Mouse (Mus musculus): ENCODE results near the gene Inmt. TPM values are rescaled to one million over a fixed set of nuclear protein-coding genes. Genes with fewer than 3 reads are reported as not detected.

The Inmt gene
- polyA plus RNA-seq, 1 experiment from 2014 or later: 0.24 TPM

GRCm38 (mm10) chr6:55179560-55179959 lies 4.7 kb upstream of the Inmt start:
- Histone ChIP-seq H3K36me3 (ENCODE audit: control insufficient read depth, insufficient read depth, low read length) (no peaks in the 10 kb centered on the region), H3K9me3 (ENCODE audit: control insufficient read depth, low read length) (no peaks in the 10 kb centered on the region), H3K4me1 (ENCODE audit: control insufficient read depth in 2 of 2, insufficient read depth in 2 of 2, low read length in 2 of 2) (peaks cover 2 to 4% of the 10 kb centered on the region in 2 experiments; a peak in 3 of 4 replicates), H3K9ac (ENCODE audit: low read length) (no peak overlapping the region), H3K27me3 (ENCODE audit: control insufficient read depth, insufficient read depth, low read length) (no peaks in the 10 kb centered on the region), H3K27ac (replicated peaks in 1 of 2; ENCODE audit: control insufficient read depth in 1 of 2, insufficient read depth in 1 of 2, low read depth in 2 of 2, low read length in 2 of 2) (no peak overlapping the region), H3K4me3 (ENCODE audit: control insufficient read depth in 1 of 2, insufficient read depth in 1 of 2, low read depth in 1 of 2, low read length in 2 of 2) (no peak overlapping the region), H3K4me2 (ENCODE audit: low read length) (no peak overlapping the region)
- WGBS: 73% methylated on average over 7 of the region's 7 CpGs
- ATAC-seq (ENCODE audit: insufficient number of reproducible peaks, insufficient read depth, low FRiP score, low read depth): no peak

GRCm38 (mm10) chr6:55177060-55177732 lies 2.4 kb upstream of the Inmt start:
- 46% methylated on average over 12 of the region's 12 CpGs for WGBS
- Histone ChIP-seq H3K9me3 (ENCODE audit: control insufficient read depth, low read length) (no peaks in the 10 kb centered on the region), H3K4me3 (ENCODE audit: control insufficient read depth in 1 of 2, insufficient read depth in 1 of 2, low read depth in 1 of 2, low read length in 2 of 2) (no peak overlapping the region), H3K36me3 (ENCODE audit: control insufficient read depth, insufficient read depth, low read length) (no peaks in the 10 kb centered on the region), H3K27me3 (ENCODE audit: control insufficient read depth, insufficient read depth, low read length) (no peaks in the 10 kb centered on the region), H3K9ac (ENCODE audit: low read length) (no peak overlapping the region), H3K4me2 (ENCODE audit: low read length) (no peak overlapping the region), H3K4me1 (ENCODE audit: control insufficient read depth in 2 of 2, insufficient read depth in 2 of 2, low read length in 2 of 2) (peaks cover 2 to 4% of the 10 kb centered on the region in 2 experiments; a peak in 3 of 4 replicates), H3K27ac (replicated peaks in 1 of 2; ENCODE audit: control insufficient read depth in 1 of 2, insufficient read depth in 1 of 2, low read depth in 2 of 2, low read length in 2 of 2) (no peak overlapping the region)
- ATAC-seq (ENCODE audit: insufficient number of reproducible peaks, insufficient read depth, low FRiP score, low read depth): no peak

GRCm38 (mm10) chr6:55175892-55176291 lies 1.0 kb upstream of the Inmt start:
- 54% methylated on average over 5 of the region's 5 CpGs for WGBS
- H3K4me1 ChIP-seq (ENCODE audit: control insufficient read depth in 2 of 2, insufficient read depth in 2 of 2, low read length in 2 of 2): peaks cover 2 to 4% of the 10 kb centered on the region in 2 experiments; a peak in 3 of 4 replicates

GRCm38 (mm10) chr6:55175456-55175855 lies 613 bp upstream of the Inmt start:
- no peaks in the 10 kb centered on the region for H3K27me3 ChIP-seq (ENCODE audit: control insufficient read depth, insufficient read depth, low read length)
- no peak overlapping the region for H3K4me2 ChIP-seq (ENCODE audit: low read length)
- H3K9ac ChIP-seq (ENCODE audit: low read length): no peak overlapping the region
- H3K27ac ChIP-seq (replicated peaks in 1 of 2; ENCODE audit: control insufficient read depth in 1 of 2, insufficient read depth in 1 of 2, low read depth in 2 of 2, low read length in 2 of 2): no peak overlapping the region
- no peak overlapping the region for H3K4me3 ChIP-seq (ENCODE audit: control insufficient read depth in 1 of 2, insufficient read depth in 1 of 2, low read depth in 1 of 2, low read length in 2 of 2)
- H3K4me1 ChIP-seq (ENCODE audit: control insufficient read depth in 2 of 2, insufficient read depth in 2 of 2, low read length in 2 of 2): peaks cover 2 to 4% of the 10 kb centered on the region in 2 experiments; a peak in 3 of 4 replicates
- WGBS: 11% methylated on average over 2 of the region's 2 CpGs
- ATAC-seq (ENCODE audit: insufficient number of reproducible peaks, insufficient read depth, low FRiP score, low read depth): no peak
- no peaks in the 10 kb centered on the region for H3K36me3 ChIP-seq (ENCODE audit: control insufficient read depth, insufficient read depth, low read length)
- H3K9me3 ChIP-seq (ENCODE audit: control insufficient read depth, low read length): no peaks in the 10 kb centered on the region

More at GRCm38 (mm10) chr6:55175892-55176291, 1.0 kb upstream of the Inmt start:
- Histone ChIP-seq H3K9me3 (ENCODE audit: control insufficient read depth, low read length) (no peaks in the 10 kb centered on the region), H3K27ac (replicated peaks in 1 of 2; ENCODE audit: control insufficient read depth in 1 of 2, insufficient read depth in 1 of 2, low read depth in 2 of 2, low read length in 2 of 2) (no peak overlapping the region), H3K36me3 (ENCODE audit: control insufficient read depth, insufficient read depth, low read length) (no peaks in the 10 kb centered on the region), H3K9ac (ENCODE audit: low read length) (no peak overlapping the region), H3K4me3 (ENCODE audit: control insufficient read depth in 1 of 2, insufficient read depth in 1 of 2, low read depth in 1 of 2, low read length in 2 of 2) (no peak overlapping the region), H3K4me2 (ENCODE audit: low read length) (no peak overlapping the region), H3K27me3 (ENCODE audit: control insufficient read depth, insufficient read depth, low read length) (no peaks in the 10 kb centered on the region)
- ATAC-seq (ENCODE audit: insufficient number of reproducible peaks, insufficient read depth, low FRiP score, low read depth): no peak

- 52% methylated on average over 3 of the region's 3 CpGs for WGBS
- Histone ChIP-seq H3K27ac (replicated peaks in 1 of 2; ENCODE audit: control insufficient read depth in 1 of 2, insufficient read depth in 1 of 2, low read depth in 2 of 2, low read length in 2 of 2) (no peak overlapping the region), H3K27me3 (ENCODE audit: control insufficient read depth, insufficient read depth, low read length) (no peaks in the 10 kb centered on the region), H3K9ac (ENCODE audit: low read length) (no peak overlapping the region), H3K4me2 (ENCODE audit: low read length) (no peak overlapping the region), H3K4me3 (ENCODE audit: control insufficient read depth in 1 of 2, insufficient read depth in 1 of 2, low read depth in 1 of 2, low read length in 2 of 2) (no peak overlapping the region), H3K36me3 (ENCODE audit: control insufficient read depth, insufficient read depth, low read length) (no peaks in the 10 kb centered on the region), H3K9me3 (ENCODE audit: control insufficient read depth, low read length) (no peaks in the 10 kb centered on the region), H3K4me1 (ENCODE audit: control insufficient read depth in 2 of 2, insufficient read depth in 2 of 2, low read length in 2 of 2) (peaks cover 2 to 4% of the 10 kb centered on the region in 2 experiments; a peak in 3 of 4 replicates)
- ATAC-seq (ENCODE audit: insufficient number of reproducible peaks, insufficient read depth, low FRiP score, low read depth): no peak
Observed at GRCm38 (mm10) chr6:55173941-55174349, 898 bp downstream of the Inmt start.

GRCm38 (mm10) chr6:55173171-55173570 lies 1.7 kb downstream of the Inmt start:
- H3K4me2 ChIP-seq (ENCODE audit: low read length): no peak overlapping the region
- H3K4me3 ChIP-seq (ENCODE audit: control insufficient read depth in 1 of 2, insufficient read depth in 1 of 2, low read depth in 1 of 2, low read length in 2 of 2): no peak overlapping the region
- H3K36me3 ChIP-seq (ENCODE audit: control insufficient read depth, insufficient read depth, low read length): no peaks in the 10 kb centered on the region
- H3K27me3 ChIP-seq (ENCODE audit: control insufficient read depth, insufficient read depth, low read length): no peaks in the 10 kb centered on the region
- H3K27ac ChIP-seq (replicated peaks in 1 of 2; ENCODE audit: control insufficient read depth in 1 of 2, insufficient read depth in 1 of 2, low read depth in 2 of 2, low read length in 2 of 2): no peak overlapping the region
- H3K4me1 ChIP-seq (ENCODE audit: control insufficient read depth in 2 of 2, insufficient read depth in 2 of 2, low read length in 2 of 2): peaks cover 2 to 4% of the 10 kb centered on the region in 2 experiments; a peak in 3 of 4 replicates
- no peaks in the 10 kb centered on the region for H3K9me3 ChIP-seq (ENCODE audit: control insufficient read depth, low read length)
- 62% methylated on average over 10 of the region's 10 CpGs for WGBS
- H3K9ac ChIP-seq (ENCODE audit: low read length): no peak overlapping the region
- no peak; the same call in 1 of the 2 replicates for ATAC-seq (ENCODE audit: insufficient number of reproducible peaks, insufficient read depth, low FRiP score, low read depth)

- H3K4me1 ChIP-seq (ENCODE audit: control insufficient read depth in 2 of 2, insufficient read depth in 2 of 2, low read length in 2 of 2): peaks cover 2 to 4% of the 10 kb centered on the region in 2 experiments; a peak in 3 of 4 replicates
- 0 out of 2 replicates have a peak, but pooled peaks cover 2% of the 10 kb centered on the region for H3K27me3 ChIP-seq (ENCODE audit: control insufficient read depth, insufficient read depth, low read length)
- no peak overlapping the region for H3K27ac ChIP-seq (replicated peaks in 1 of 2; ENCODE audit: control insufficient read depth in 1 of 2, insufficient read depth in 1 of 2, low read depth in 2 of 2, low read length in 2 of 2)
- H3K9ac ChIP-seq (ENCODE audit: low read length): no peak overlapping the region
- H3K4me2 ChIP-seq (ENCODE audit: low read length): no peak overlapping the region
- 57% methylated on average over 4 of the region's 4 CpGs for WGBS
- ATAC-seq (ENCODE audit: insufficient number of reproducible peaks, insufficient read depth, low FRiP score, low read depth): no peak
- H3K9me3 ChIP-seq (ENCODE audit: control insufficient read depth, low read length): no peaks in the 10 kb centered on the region
- H3K4me3 ChIP-seq (ENCODE audit: control insufficient read depth in 1 of 2, insufficient read depth in 1 of 2, low read depth in 1 of 2, low read length in 2 of 2): no peak overlapping the region
- no peaks in the 10 kb centered on the region for H3K36me3 ChIP-seq (ENCODE audit: control insufficient read depth, insufficient read depth, low read length)
Observed at GRCm38 (mm10) chr6:55171638-55172037, 3.2 kb downstream of the Inmt start.

Data from heart, embryonic 14.5 days (tissue).